ENCODE assay signal across 9 mouse cellular contexts in the genomic region with DNA sequence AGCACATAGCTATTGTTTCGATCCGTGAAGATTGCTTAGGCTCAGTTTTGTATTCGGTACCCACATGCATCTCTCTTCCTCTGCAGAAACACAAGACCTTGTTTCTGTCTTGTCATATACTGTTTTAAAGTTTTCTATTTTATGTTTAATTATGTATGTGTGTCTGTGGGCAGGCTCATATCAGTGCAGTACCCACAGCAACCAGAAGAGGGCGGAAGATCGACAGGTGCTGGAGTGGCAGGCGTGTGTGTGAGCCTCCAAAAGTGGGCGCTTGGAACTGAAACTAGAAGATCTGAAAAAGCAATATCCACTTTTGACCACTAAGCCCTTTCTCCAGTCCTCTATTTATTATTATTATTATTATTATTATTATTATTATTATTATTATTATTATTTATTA.
DNase-seq lines count a peak whose midpoint lies in the region; ATAC-seq and TF ChIP-seq lines count a peak whose summit lies in the region.
"Had no signal": no experiment of that assay in that cellular context is flagged by ENCODE, and none has a peak within 500 bp of the region (broad histone marks: within the 10 kb centered on the region; RNA-seq: fewer than 3 reads in every experiment).

No protein-coding gene starts in this region.

- H3K4me2 ChIP-seq in intestine, postnatal 0 days (replicated peaks; ENCODE audit: low read depth), result no peak overlapping the region
- no peak overlapping the region for H3K4me2 ChIP-seq in intestine, embryonic 16.5 days (ENCODE audit: low read depth, low read length)
- no peak overlapping the region for H3K4me2 ChIP-seq in kidney, embryonic 14.5 days (replicated peaks; ENCODE audit: low read depth, low read length)
- H3K4me2 ChIP-seq: midbrain, embryonic 12.5 days had no signal

- H3K27me3 ChIP-seq in intestine, postnatal 0 days (replicated peaks; ENCODE audit: control insufficient read depth, insufficient read depth, low read length), result no peaks in the 10 kb centered on the region
- H3K27me3 ChIP-seq in intestine, embryonic 16.5 days (replicated peaks; ENCODE audit: control insufficient read depth, insufficient read depth, low read length), result no peaks in the 10 kb centered on the region
- H3K27me3 ChIP-seq in kidney, embryonic 14.5 days (ENCODE audit: control insufficient read depth, insufficient read depth, low read length), result no peaks in the 10 kb centered on the region
- H3K27me3 ChIP-seq: midbrain, embryonic 12.5 days had no signal

- H3K9me3 ChIP-seq in intestine, postnatal 0 days (ENCODE audit: control insufficient read depth), result no peaks in the 10 kb centered on the region
- no peaks in the 10 kb centered on the region for H3K9me3 ChIP-seq in intestine, embryonic 16.5 days (ENCODE audit: control insufficient read depth, low read length)
- no peaks in the 10 kb centered on the region for H3K9me3 ChIP-seq in kidney, embryonic 14.5 days (ENCODE audit: control insufficient read depth, low read length)
- H3K9me3 ChIP-seq: midbrain, embryonic 12.5 days had no signal

- TF ChIP-seq CTCF in intestine, postnatal 0 days (IDR thresholded peaks at IDR 0.05; ENCODE audit: low read depth), result peak; percentile 62

- DNase-seq in B cell, adult 2 months, result peak; percentile 33 to 40
- DNase-seq in NIH3T3 (ENCODE audit: low read depth), result peak; percentile 51
- no peak for DNase-seq in spleen, postnatal 36 days (ENCODE audit: low spot score in 2 of 2)
- no peak for DNase-seq in yolk sac, embryonic 10.5 days (ENCODE audit: low spot score)

- H3K9ac ChIP-seq in intestine, postnatal 0 days (ENCODE audit: low read depth, low read length), result no peak overlapping the region
- no peak overlapping the region for H3K9ac ChIP-seq in intestine, embryonic 16.5 days (ENCODE audit: low read depth, low read length)
- H3K9ac ChIP-seq in kidney, embryonic 14.5 days (ENCODE audit: low read depth, low read length), result no peak overlapping the region
- H3K9ac ChIP-seq: midbrain, embryonic 12.5 days had no signal

- H3K4me1 ChIP-seq in intestine, postnatal 0 days (replicated peaks; ENCODE audit: control insufficient read depth, insufficient read depth, low read length), result no peaks in the 10 kb centered on the region
- H3K4me1 ChIP-seq in intestine, embryonic 16.5 days (ENCODE audit: control insufficient read depth, insufficient read depth, low read length), result no peaks in the 10 kb centered on the region
- H3K4me1 ChIP-seq in kidney, embryonic 14.5 days (ENCODE audit: control insufficient read depth, insufficient read depth, low read length), result no peaks in the 10 kb centered on the region
- H3K4me1 ChIP-seq: midbrain, embryonic 12.5 days had no signal

- 75% methylated on average over 7 of the region's 7 CpGs for WGBS in intestine, postnatal 0 days
- 73% methylated on average over 7 of the region's 7 CpGs for WGBS in intestine, embryonic 16.5 days
- 79% methylated on average over 7 of the region's 7 CpGs for WGBS in kidney, embryonic 14.5 days

- H3K36me3 ChIP-seq in intestine, postnatal 0 days (ENCODE audit: control insufficient read depth, insufficient read depth), result no peaks in the 10 kb centered on the region
- H3K36me3 ChIP-seq in intestine, embryonic 16.5 days (ENCODE audit: control insufficient read depth, insufficient read depth, low read length), result no peaks in the 10 kb centered on the region
- H3K36me3 ChIP-seq in kidney, embryonic 14.5 days (ENCODE audit: control insufficient read depth, insufficient read depth, low read length), result no peaks in the 10 kb centered on the region
- H3K36me3 ChIP-seq: midbrain, embryonic 12.5 days had no signal

- no peak for ATAC-seq in intestine, postnatal 0 days
- no peak for ATAC-seq in intestine, embryonic 16.5 days
- peak; percentile 87 for ATAC-seq in megakaryocyte, adult 5-6 weeks (ENCODE audit: poor library complexity, severe bottlenecking)
- ATAC-seq in kidney, embryonic 14.5 days (ENCODE audit: low FRiP score, low TSS enrichment), result no peak

- no peak overlapping the region for H3K27ac ChIP-seq in intestine, postnatal 0 days (ENCODE audit: low read depth, low read length)
- H3K27ac ChIP-seq in intestine, embryonic 16.5 days (ENCODE audit: low read length), result no peak overlapping the region
- H3K27ac ChIP-seq in kidney, embryonic 14.5 days (ENCODE audit: low read depth, low read length), result no peak overlapping the region
- H3K27ac ChIP-seq: midbrain, embryonic 12.5 days had no signal

- no peak overlapping the region for H3K4me3 ChIP-seq in intestine, postnatal 0 days (ENCODE audit: low read depth, low read length)
- H3K4me3 ChIP-seq in intestine, embryonic 16.5 days (ENCODE audit: low read length), result no peak overlapping the region
- no peak overlapping the region for H3K4me3 ChIP-seq in kidney, embryonic 14.5 days (ENCODE audit: low read length)
- H3K4me3 ChIP-seq: midbrain, embryonic 12.5 days had no signal

Comparison
In these comparisons a context has a peak if more than half of its experiments do, and no peak if none do; other contexts are left out.
1. DNase-seq: peak in B cell, adult 2 months (2 of 2) and NIH3T3 (single experiment); none in spleen, postnatal 36 days (0 of 2) and yolk sac, embryonic 10.5 days (single experiment).